Mouse (Mus musculus): ENCODE measurements around the gene Lef1. TPM values are rescaled to one million over a fixed set of nuclear protein-coding genes. Genes with fewer than 3 reads are reported as not detected.

The Lef1 gene
- total RNA-seq, 2 experiments from 2014 or later, result 0.19 to 0.31 TPM

DNA sequence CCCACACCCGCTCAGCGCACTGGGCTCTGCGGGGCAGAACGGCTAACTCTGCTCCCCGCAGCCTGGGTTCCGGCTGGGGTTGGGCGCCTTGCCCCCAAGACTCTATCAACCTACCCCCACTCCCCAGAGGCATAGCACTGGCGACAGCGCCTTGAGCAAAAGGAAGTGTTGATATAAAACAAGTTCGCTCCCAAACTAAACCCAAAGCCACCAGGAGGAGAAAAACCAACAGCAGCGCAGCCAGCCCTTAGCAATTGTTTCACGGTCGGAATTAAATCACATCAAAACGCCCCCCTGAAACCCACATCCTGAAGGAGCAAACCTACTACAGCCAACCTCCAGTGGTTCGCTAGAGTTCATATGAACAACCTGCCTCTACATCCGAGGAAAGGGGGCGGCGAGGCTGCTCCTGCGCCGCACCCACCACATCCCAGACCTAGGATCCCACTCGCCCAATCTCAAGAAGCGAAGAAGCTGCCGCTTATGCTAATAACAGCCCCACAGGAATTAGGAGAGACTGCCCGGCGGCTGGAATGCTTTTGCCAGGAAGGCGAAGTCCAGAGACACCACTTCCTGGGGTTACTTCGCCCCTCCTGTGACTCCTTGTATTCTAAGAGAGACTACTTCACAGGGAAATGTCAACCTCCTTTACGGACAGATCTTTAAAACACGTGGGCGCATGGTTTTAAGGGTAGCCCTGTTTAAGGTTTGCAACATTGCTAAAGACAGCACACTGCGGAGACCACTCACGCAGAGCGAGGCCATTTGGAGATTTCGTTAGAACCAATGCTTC is 2.8 kb upstream of the Lef1 start:
- intact Hi-C loops (cut with DNase I), result loop anchor here (5.0 kb wide), 1 partner anchor 290 kb away; no protein-coding TSS in a partner anchor
- peak in 1 of 2 experiments; percentile 13 for DNase-seq

DNA sequence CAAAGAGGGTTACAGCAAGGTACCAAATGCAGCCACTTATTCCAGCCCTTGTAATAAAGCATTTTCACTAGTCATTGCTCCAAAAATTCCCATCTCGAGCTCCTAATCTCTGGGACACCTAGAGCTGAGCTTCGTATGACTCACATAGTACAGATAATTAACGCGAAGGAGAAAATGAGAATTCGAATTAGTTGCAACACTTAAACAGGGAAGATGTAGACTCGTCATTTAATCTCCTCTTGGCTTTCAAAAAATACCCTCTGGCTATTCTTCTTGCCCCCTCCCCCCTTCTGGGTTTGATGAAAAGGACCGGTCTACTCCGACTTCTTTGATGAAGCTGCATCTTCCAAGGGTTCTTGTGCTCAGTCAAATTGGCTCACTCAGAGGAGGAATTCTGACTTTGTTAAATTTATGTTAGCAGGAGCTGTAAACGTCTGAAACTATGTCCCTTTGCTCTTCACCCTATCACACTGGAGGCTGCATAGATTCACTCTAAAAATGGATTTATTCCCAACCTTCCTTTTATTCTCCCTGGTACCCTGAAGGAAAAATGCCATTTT is 2.1 kb upstream of the Lef1 start:
- peak in 1 of 2 experiments; percentile 13 for DNase-seq
- intact Hi-C loops (cut with DNase I), result loop anchor here (5.0 kb wide), 1 partner anchor 291 kb away; no protein-coding TSS in a partner anchor

DNA sequence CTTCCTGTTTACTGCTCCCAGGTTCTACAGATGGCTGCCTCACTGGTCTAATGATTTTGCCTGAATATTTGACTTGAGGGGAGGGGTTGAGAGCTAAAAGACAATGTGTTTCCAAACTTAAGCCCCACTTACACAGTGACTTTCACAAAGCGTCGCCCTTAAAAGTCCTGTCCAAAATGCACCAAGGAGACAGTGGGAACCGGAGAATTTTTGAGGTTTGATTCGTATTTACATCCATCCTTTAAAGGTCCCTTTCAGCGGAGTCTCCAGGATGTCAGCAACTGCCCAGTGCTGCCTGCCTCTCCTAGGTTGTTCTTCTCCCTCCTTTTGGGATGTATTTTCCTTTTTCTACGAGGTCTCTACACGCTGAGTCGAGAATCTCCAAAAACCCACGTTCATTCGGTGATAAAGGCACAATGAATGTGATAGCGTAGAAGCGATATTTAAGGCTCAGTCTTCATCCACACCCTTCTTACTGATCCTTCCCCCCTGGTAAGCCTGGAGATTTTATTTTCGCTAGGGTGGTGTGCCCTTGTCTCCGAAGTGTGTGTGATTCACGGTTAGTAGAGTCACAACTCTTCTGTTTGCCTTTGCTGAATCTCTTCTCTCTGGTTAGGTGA is 1.1 kb upstream of the Lef1 start:
- no peak for DNase-seq
- intact Hi-C loops (cut with DNase I), result loop anchor here (5.0 kb wide), 1 partner anchor 292 kb away; no protein-coding TSS in a partner anchor

DNA sequence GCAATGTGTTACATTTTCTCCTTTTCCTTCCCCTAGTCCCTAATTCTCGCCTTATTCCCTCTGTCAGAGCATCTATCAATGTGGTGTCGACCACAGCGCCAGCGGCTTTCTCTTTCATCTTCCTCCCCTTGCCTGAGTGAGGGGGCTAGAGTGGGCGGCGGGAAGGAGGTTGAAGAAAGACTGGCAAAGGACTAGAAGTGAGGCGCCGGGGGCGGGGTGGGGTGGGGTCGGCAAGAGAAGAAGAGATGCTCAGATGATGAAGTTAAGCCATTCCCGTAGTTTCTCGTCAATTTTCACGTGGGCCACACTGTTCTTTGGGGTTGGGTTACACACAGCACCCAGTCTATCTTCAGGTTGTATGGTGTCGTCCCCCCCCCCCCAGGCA is 593 bp upstream of the Lef1 start:
- no peak for DNase-seq
- intact Hi-C loops (cut with DNase I), result loop anchor here (5.0 kb wide), 1 partner anchor 292 kb away; no protein-coding TSS in a partner anchor

GRCm38 (mm10) chr3:131111151-131111850 is 1.0 kb downstream of the Lef1 start:
- intact Hi-C loops (cut with DNase I), result no loop called here
- DNase-seq, result peak; percentile 13 to 38

- peak; percentile 22 to 24 for DNase-seq
- intact Hi-C loops (cut with DNase I), result no loop called here
Observed at GRCm38 (mm10) chr3:131111851-131112572, 1.7 kb downstream of the Lef1 start.

DNA sequence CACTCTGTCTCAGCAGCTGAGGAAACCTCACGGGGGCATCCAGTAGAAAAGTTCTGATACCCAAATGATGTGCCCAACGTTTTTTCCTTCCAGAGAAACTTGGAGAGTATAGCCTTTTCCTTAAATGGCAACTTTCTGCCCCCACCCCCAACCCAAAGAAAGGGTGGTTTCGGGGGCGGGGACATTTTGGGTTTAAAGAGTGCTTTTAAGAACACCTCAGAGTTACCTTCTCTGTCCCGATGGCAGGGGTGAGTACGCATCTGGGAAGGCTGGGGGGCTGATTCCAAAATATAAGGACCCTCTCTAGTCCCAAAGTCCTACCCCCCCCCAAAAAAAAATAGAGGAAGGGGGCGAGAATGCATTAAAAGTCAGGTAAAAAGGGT is 2.3 kb downstream of the Lef1 start:
- intact Hi-C loops (cut with DNase I), result no loop called here
- DNase-seq, result no peak

DNA sequence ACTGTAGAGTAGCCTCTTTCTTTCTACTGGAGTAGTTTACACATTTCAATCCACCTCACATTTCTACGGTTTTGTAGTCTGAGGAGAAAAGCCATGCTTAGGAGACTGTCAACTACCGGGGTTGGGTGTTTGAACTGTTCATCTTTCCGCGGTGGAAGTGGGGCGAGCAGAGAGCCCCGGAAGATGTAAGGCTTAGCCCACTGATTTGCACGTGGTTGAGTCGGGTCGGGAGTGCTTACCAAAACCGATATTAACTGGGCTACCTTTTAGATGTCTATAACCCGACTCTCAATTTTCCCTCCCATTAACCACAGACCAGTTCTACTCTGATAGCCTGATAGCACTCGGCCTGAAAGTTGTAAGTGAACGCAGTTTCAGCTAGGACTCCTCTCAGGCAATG is 2.8 kb downstream of the Lef1 start:
- intact Hi-C loops (cut with DNase I), result no loop called here

GRCm38 (mm10) chr3:131116116-131116515 is 5.8 kb downstream of the Lef1 start:
- intact Hi-C loops (cut with DNase I), result no loop called here
- DNase-seq, result no peak

More for the DNA sequence above, 2.8 kb downstream of the Lef1 start:
- DNase-seq, result no peak

- intact Hi-C loops (cut with DNase I), result no loop called here
- DNase-seq, result no peak
Observed at GRCm38 (mm10) chr3:131117352-131117751, 7.1 kb downstream of the Lef1 start.

GRCm38 (mm10) chr3:131117883-131118282 is 7.6 kb downstream of the Lef1 start:
- no peak for DNase-seq
- intact Hi-C loops (cut with DNase I), result no loop called here

DNA sequence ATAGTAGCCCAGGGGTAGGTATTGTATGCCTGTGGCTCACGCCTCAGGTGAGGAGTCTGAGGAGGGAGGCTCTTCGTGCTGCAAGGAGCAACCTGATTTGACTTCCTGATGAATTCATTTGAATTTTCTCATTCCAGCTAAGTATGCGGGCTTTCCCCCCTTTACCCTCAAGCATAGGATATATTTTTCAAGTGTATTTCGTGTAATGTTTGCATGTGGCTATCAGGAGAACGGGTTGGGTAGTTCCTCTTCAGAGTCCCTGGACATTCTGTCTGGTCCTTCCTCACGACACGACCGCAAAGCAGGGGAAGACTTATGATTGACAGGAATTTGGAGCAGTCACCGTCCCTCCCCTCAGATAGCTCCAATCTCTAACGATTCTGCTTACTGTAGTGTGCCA is 9.2 kb downstream of the Lef1 start:
- DNase-seq, result no peak
- intact Hi-C loops (cut with DNase I), result no loop called here

DNA sequence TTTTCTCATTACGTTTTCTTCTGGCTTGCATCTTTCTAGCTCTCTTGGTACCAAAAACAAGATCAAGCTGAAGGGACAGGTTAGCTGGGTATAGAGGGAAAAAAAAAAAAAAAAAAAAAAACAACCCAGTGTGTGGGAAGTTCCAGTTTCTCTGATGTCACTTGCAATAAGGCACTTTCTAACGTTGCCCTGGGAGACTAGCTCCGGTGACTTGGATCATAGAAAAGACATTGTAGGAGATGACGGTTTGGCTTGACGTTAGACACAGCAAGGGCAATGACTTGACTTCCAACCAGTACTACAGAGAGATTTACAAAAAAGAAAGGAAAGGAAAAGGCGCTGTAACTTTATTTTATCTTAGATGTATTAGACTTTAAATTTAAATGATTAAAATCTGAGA is 13.2 kb downstream of the Lef1 start:
- DNase-seq, result no peak
- intact Hi-C loops (cut with DNase I), result no loop called here

- intact Hi-C loops (cut with DNase I), result no loop called here
- no peak for DNase-seq
Observed at GRCm38 (mm10) chr3:131125873-131126272, 15.6 kb downstream of the Lef1 start.

DNA sequence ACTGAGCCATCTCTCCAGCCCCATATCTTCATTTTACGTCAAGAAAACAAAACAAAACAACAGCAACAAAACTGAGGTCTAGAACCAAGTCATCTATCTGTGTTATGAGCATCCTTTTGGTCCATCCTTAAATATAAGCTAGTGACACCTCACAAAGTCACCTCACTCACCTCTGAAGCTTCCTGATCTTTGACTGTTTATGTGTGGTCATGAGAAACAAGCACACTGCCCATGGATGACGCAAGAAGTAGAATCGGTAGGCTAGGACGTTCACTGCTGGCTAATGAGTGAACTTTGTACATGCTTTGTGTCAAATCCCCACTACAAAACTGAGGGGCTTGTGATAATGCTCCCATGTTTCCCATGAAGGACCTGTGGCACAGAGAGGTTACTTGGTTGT is 16.2 kb downstream of the Lef1 start:
- intact Hi-C loops (cut with DNase I), result no loop called here
- no peak for DNase-seq

- intact Hi-C loops (cut with DNase I), result no loop called here
- DNase-seq, result no peak
Observed at GRCm38 (mm10) chr3:131134003-131134402, 23.7 kb downstream of the Lef1 start.

GRCm38 (mm10) chr3:131135434-131135833 is 25.2 kb downstream of the Lef1 start:
- DNase-seq, result no peak
- intact Hi-C loops (cut with DNase I), result no loop called here

GRCm38 (mm10) chr3:131136455-131136854 is 26.2 kb downstream of the Lef1 start:
- intact Hi-C loops (cut with DNase I), result no loop called here
- DNase-seq, result peak; percentile 7

DNA sequence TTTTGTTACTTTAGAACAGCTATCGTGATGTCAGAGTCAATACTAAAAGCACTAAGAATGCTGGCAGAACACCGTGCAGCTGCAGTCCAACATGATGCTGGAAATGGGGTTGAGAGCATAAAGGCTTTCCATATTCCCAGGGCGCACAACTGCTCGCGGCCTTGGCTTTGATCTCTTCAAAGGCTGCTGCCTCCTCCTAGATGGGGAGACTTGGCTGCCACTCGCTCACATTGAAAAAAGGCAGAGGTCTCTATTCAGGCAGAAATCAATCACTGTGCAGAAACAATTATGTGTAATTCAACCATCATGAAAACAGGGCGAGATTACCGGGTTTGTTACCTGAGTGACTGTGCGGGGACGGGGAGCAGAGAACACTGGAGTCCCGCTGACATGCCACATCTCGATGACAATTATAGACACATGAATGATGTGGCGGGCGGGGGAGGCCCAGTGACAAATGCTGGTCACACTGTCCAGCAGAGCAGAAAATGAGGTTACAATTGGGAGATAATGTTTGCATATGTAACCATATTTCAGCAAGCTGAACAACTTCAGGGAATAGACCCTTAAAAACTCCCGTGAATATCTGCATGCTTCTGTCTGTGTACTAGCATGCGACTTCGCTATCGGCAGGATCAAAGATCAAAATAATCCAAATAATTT is 27.0 kb downstream of the Lef1 start:
- intact Hi-C loops (cut with DNase I), result no loop called here

GRCm38 (mm10) chr3:131138224-131138623 is 28.0 kb downstream of the Lef1 start:
- DNase-seq, result no peak
- intact Hi-C loops (cut with DNase I), result no loop called here

More for the DNA sequence above, 27.0 kb downstream of the Lef1 start:
- DNase-seq, result no peak

All from heart, postnatal 36 days (tissue).